Mouse (Mus musculus) heart, adult 2 months (tissue): ENCODE results near the gene Ly6g6f.

Experiments used
- CTCF ChIP-seq: fragments of 200-600 bp; IDR thresholded peaks from 2 replicates; pipeline ENCODE4 v1.8.1; 2022; ENCODE audit warnings: antibody characterized with exemption, mild to moderate bottlenecking, moderate library complexity
- EP300 ChIP-seq: fragments of 200-500 bp; IDR thresholded peaks from 2 replicates; pipeline ENCODE4 v1.6.1; 2011; ENCODE audit warnings: low read depth, low read length, control low read depth; ENCODE audit not compliant: insufficient read depth

- no peak for TF ChIP-seq EP300
- TF ChIP-seq CTCF, result no peak
These were observed 8.1 kb downstream of the Ly6g6f start for GRCm38 (mm10) chr17:35077285-35077684.
